Mouse (Mus musculus) kidney, embryonic 16.5 days (tissue): ENCODE data around the gene Lmf2. TPM values are rescaled to one million over a fixed set of nuclear protein-coding genes. Genes with fewer than 3 reads are reported as not detected.

ENCODE experiments used
- ATAC-seq: fragments of 200-750 bp; cut with Nextera tagmentation; 2 replicates; pipeline ENCODE4 v1.8.0; 2017; ENCODE audit warnings: moderate TSS enrichment; ENCODE audit not compliant: low FRiP score, low TSS enrichment
- H3K27ac ChIP-seq: fragments of 300-500 bp; sonication (generic); 2 replicates; pipeline ENCODE4 v1.5.1; 2014; ENCODE audit warnings: low read length
- H3K27me3 ChIP-seq: fragments of 300-500 bp; sonication (generic); 2 replicates; pipeline ENCODE4 v1.6.1; 2014; ENCODE audit warnings: low read length, control low read depth, mixed read lengths; ENCODE audit not compliant: insufficient read depth
- H3K36me3 ChIP-seq: fragments of 300-500 bp; sonication (generic); 2 replicates; pipeline ENCODE4 v1.6.1; 2014; ENCODE audit warnings: low read length, control low read depth, mixed read lengths; ENCODE audit not compliant: insufficient read depth
- H3K4me1 ChIP-seq: fragments of 300-500 bp; sonication (generic); 2 replicates; pipeline ENCODE4 v1.6.1; 2014; ENCODE audit warnings: low read length, control low read depth, mixed read lengths; ENCODE audit not compliant: insufficient read depth
- H3K4me2 ChIP-seq: fragments of 300-500 bp; sonication (generic); replicated peaks from 2 replicates; pipeline ENCODE4 v1.6.1; 2014; ENCODE audit warnings: low read depth, low read length
- H3K4me3 ChIP-seq: fragments of 300-500 bp; sonication (generic); 2 replicates; pipeline ENCODE4 v1.5.1; 2014; ENCODE audit warnings: mild to moderate bottlenecking, low read length
- H3K9ac ChIP-seq: fragments of 300-500 bp; sonication (generic); replicated peaks from 2 replicates; pipeline ENCODE4 v1.6.1; 2014; ENCODE audit warnings: low read length
- H3K9me3 ChIP-seq: fragments of 300-500 bp; sonication (generic); 2 replicates; pipeline ENCODE4 v1.6.1; 2016; ENCODE audit warnings: low read length, control low read depth
- WGBS: fragments of 180-500 bp; shearing (Covaris S2); extraction: QIAGEN DNeasy Blood & Tissue Kit; methylation state at CpG from one replicate; pipeline ENCODE4 v1.1.7; 2014; 5-methylcytosine and 5-hydroxymethylcytosine counted together
- polyA plus RNA-seq: library from polyadenylated mRNA; unstranded; fragments of >200 nt; fragmentation: Nextera tagmentation; extraction: Ambion mirVana; gene quantifications from 2 replicates; pipeline ENCODE4 v1.2.1, GENCODE M21; 2015

Gene Lmf2
- polyA plus RNA-seq, 1 experiment from 2014 or later, result 68.3 TPM

DNA sequence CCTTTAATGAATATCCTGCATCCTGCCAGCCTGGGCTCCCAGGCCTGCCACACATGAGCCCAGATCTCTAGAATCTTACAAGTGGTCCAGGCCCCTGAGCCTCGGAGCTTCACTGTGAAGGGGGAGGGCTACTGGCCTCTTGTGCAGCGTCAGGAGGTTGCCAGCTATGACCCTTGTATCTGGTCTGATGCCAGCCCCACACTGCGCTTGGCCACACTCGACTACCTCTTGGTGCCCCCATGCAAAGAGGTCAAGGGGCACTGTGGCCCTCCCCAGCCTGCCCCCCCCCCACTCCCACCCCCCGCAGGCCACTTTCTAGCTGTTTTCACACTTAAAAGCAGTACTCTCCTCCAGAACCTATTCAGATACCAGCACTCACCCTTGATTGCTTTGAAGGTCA lies 29.0 kb downstream of the Lmf2 start:
- Histone ChIP-seq H3K9ac (no peak overlapping the region), H3K4me1 (peaks cover 5% of the 10 kb centered on the region; the same call in 1 of the 2 replicates), H3K4me2 (no peak overlapping the region), H3K27ac (no peak overlapping the region), H3K27me3 (peaks cover 9% of the 10 kb centered on the region), H3K4me3 (no peak overlapping the region), H3K9me3 (no peaks in the 10 kb centered on the region), H3K36me3 (no peaks in the 10 kb centered on the region)
- ATAC-seq, result no peak
- WGBS, result 66% methylated on average over 5 of the region's 5 CpGs

DNA sequence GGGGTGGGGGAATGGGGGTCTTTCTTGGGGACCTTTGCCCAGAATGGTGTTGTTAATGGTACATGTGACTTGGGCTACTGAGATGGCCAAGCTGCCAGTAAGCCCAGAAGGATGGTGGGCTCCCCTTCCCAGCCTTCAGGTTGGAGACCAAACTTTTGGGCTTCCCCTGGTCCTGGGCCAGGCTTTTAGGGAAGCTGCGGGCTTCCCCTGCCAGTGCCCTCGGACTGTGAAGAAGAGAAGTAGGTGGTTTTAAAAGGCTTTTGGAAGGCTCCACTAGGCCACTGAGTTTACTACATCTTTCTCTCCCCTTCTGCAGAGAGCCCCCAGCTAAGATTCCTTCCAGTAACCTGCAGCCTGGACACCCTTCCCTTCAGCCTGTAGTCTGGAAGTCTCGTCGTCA lies 31.8 kb downstream of the Lmf2 start:
- no peak for ATAC-seq
- Histone ChIP-seq H3K36me3 (no peaks in the 10 kb centered on the region), H3K4me2 (peak overlapping the region; percentile 57; the same call in 1 of the 2 replicates), H3K9ac (no peak overlapping the region), H3K4me3 (0 out of 2 replicates have a peak overlapping the region, but pooled peaks have one; percentile 38), H3K4me1 (peaks cover 5% of the 10 kb centered on the region; the same call in 1 of the 2 replicates), H3K27me3 (peaks cover 9% of the 10 kb centered on the region), H3K9me3 (no peaks in the 10 kb centered on the region), H3K27ac (no peak overlapping the region)
- WGBS, result 81% methylated on average over 4 of the region's 4 CpGs

GRCm38 (mm10) chr15:89322670-89323522 lies 32.6 kb downstream of the Lmf2 start, which contains the start of gene Adm2:
Adm2 (plus strand) TSS chr15:89322720.
- H3K27me3 ChIP-seq, result peaks cover 9% of the 10 kb centered on the region
- H3K36me3 ChIP-seq, result no peaks in the 10 kb centered on the region
- peaks cover 5% of the 10 kb centered on the region; the same call in 1 of the 2 replicates for H3K4me1 ChIP-seq
- H3K27ac ChIP-seq, result no peak within 1 kb of the TSS
- H3K9me3 ChIP-seq, result no peaks in the 10 kb centered on the region
- peak within 1 kb of the TSS; percentile 38 for H3K4me3 ChIP-seq
- H3K4me2 ChIP-seq, result peak within 1 kb of the TSS; percentile 57
- ATAC-seq, result peak; percentile 67
- WGBS, result 4% methylated on average over 24 of the region's 26 CpGs
- H3K9ac ChIP-seq, result peak within 1 kb of the TSS; percentile 43

- Histone ChIP-seq H3K36me3 (no peaks in the 10 kb centered on the region), H3K4me1 (peaks cover 5% of the 10 kb centered on the region; the same call in 1 of the 2 replicates), H3K9me3 (no peaks in the 10 kb centered on the region), H3K27me3 (peaks cover 9% of the 10 kb centered on the region), H3K27ac (no peak overlapping the region), H3K9ac (no peak overlapping the region), H3K4me3 (no peak overlapping the region), H3K4me2 (no peak overlapping the region)
- 83% methylated on average over 8 of the region's 8 CpGs for WGBS
- ATAC-seq, result no peak
Observed at GRCm38 (mm10) chr15:89321264-89321663, 34.2 kb downstream of the Lmf2 start.

- no peak for ATAC-seq
- Histone ChIP-seq H3K9me3 (no peaks in the 10 kb centered on the region), H3K27me3 (no peaks in the 10 kb centered on the region), H3K36me3 (no peaks in the 10 kb centered on the region), H3K4me3 (no peak overlapping the region), H3K4me2 (peak overlapping the region; percentile 60; the same call in 1 of the 2 replicates), H3K4me1 (peaks cover 18% of the 10 kb centered on the region), H3K27ac (no peak overlapping the region), H3K9ac (no peak overlapping the region)
- WGBS, result 74% methylated on average over 11 of the region's 11 CpGs
Observed at GRCm38 (mm10) chr15:89316146-89316545, 39.3 kb downstream of the Lmf2 start.

GRCm38 (mm10) chr15:89315190-89315731 lies 40.2 kb downstream of the Lmf2 start, which contains the start of gene Sbf1:
Sbf1 (minus strand) TSS chr15:89315311.
- H3K4me3 ChIP-seq, result peak within 1 kb of the TSS; percentile 81
- H3K36me3 ChIP-seq, result no peaks in the 10 kb centered on the region
- no peaks in the 10 kb centered on the region for H3K27me3 ChIP-seq
- peak within 1 kb of the TSS; percentile 59; the same call in 1 of the 2 replicates for H3K27ac ChIP-seq
- WGBS, result under 1% methylated on average over 37 of the region's 37 CpGs
- peak; percentile 100 for ATAC-seq
- peaks cover 18% of the 10 kb centered on the region for H3K4me1 ChIP-seq
- peak within 1 kb of the TSS; percentile 89 for H3K4me2 ChIP-seq
- H3K9ac ChIP-seq, result peak within 1 kb of the TSS; percentile 79
- H3K9me3 ChIP-seq, result no peaks in the 10 kb centered on the region

GRCm38 (mm10) chr15:89314511-89315189 lies 40.8 kb downstream of the Lmf2 start:
- H3K36me3 ChIP-seq, result no peaks in the 10 kb centered on the region
- H3K4me1 ChIP-seq, result peaks cover 18% of the 10 kb centered on the region
- H3K27ac ChIP-seq, result 0 out of 2 replicates have a peak overlapping the region, but pooled peaks have one; percentile 28
- H3K27me3 ChIP-seq, result no peaks in the 10 kb centered on the region
- ATAC-seq, result peak; percentile 55
- H3K4me3 ChIP-seq, result peak overlapping the region; percentile 81
- no peaks in the 10 kb centered on the region for H3K9me3 ChIP-seq
- under 1% methylated on average over 58 of the region's 58 CpGs for whole genome bisulfite sequencing
- peak overlapping the region; percentile 89 for H3K4me2 ChIP-seq
- H3K9ac ChIP-seq, result peak overlapping the region; percentile 79

- Histone ChIP-seq H3K27ac (no peak overlapping the region), H3K4me2 (peak overlapping the region; percentile 89), H3K4me1 (peaks cover 18% of the 10 kb centered on the region), H3K4me3 (peak overlapping the region; percentile 81), H3K9me3 (no peaks in the 10 kb centered on the region), H3K9ac (peak overlapping the region; percentile 79), H3K36me3 (no peaks in the 10 kb centered on the region), H3K27me3 (no peaks in the 10 kb centered on the region)
- 29% methylated on average over 3 of the region's 3 CpGs for WGBS
- ATAC-seq, result no peak
Observed at GRCm38 (mm10) chr15:89314107-89314506, 41.4 kb downstream of the Lmf2 start.

GRCm38 (mm10) chr15:89313359-89313758 lies 42.1 kb downstream of the Lmf2 start:
- Histone ChIP-seq H3K36me3 (no peaks in the 10 kb centered on the region), H3K4me2 (no peak overlapping the region; the same call in 1 of the 2 replicates), H3K9ac (no peak overlapping the region), H3K27me3 (no peaks in the 10 kb centered on the region), H3K4me1 (peaks cover 18% of the 10 kb centered on the region), H3K27ac (no peak overlapping the region), H3K9me3 (no peaks in the 10 kb centered on the region), H3K4me3 (no peak overlapping the region)
- no peak for ATAC-seq
- 51% methylated on average over 4 of the region's 4 CpGs for WGBS
